Mouse (Mus musculus) G1E-ER4 (cell line): ENCODE measurements around the gene Gm20388. TPM values are rescaled to one million over a fixed set of nuclear protein-coding genes. Genes with fewer than 3 reads are reported as not detected.

Experiments
- GATA1 ChIP-seq: IDR thresholded peaks from one replicate; pipeline ENCODE4 v1.8.0; 2012; ENCODE audit warnings: low read length, inconsistent platforms
- polyA plus RNA-seq: library from polyadenylated mRNA; stranded (reverse); fragments of >175 nt; gene quantifications from 2 replicates; pipeline ENCODE4 v1.2.3, GENCODE M21; 2012

Gene Gm20388
- polyA plus RNA-seq, 1 experiment: not detected

DNA sequence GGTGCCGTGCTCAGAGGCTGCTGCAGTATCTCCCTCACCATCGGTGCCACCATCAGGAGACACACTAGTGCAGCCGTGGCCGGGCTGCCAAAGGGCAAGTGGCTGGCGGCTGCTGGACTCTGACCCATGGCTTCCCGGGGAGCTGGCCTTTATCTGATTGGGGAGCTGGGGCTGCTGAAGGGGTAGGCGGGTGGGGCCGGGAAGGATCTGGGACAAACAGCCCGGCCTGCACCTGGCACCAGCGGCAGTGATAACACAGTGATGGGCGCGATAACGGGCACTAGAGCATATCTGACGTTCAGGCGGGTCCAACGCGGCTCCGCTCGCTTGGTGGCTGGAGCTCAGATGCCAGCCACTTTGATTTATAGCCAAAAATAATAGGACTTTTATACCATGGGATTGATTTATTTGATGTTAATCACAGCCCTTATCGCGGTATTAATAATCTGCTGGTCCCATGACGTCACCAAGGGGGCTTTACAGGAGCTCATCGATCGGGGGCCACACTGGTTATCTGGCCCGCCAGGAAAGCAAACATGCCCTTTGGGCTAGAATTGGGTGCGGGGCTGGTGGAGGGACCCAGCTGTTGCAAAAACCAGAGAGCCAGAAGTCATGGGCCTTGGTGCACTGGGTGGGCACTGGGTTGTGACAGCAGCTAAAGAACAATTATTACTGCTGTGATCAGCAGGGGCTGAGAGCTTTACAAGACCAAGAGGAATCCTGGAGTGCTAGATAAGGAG is 2396.2 kb downstream of the Gm20388 start:
- TF ChIP-seq GATA1: peak; percentile 73

DNA sequence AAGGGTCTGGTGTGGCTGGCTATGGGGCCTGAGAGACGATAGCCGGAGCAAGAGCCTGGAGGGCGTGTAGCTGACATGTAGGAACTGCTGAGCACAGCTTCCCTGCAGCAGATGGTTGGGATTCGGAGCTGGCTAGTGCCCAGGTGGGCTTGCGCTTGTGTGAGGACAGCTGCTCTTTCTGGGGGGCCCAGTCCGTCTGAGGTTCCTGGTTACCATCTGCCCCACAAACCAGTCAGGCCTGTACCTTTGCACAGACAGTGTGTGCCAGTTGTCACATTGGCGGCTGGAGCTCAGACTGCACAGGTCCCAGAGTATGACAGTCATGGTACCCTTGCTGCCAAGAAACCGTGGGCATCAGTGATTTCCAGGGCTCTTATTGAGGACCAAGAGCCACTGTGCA is 2397.2 kb downstream of the Gm20388 start:
- no peak for TF ChIP-seq GATA1

DNA sequence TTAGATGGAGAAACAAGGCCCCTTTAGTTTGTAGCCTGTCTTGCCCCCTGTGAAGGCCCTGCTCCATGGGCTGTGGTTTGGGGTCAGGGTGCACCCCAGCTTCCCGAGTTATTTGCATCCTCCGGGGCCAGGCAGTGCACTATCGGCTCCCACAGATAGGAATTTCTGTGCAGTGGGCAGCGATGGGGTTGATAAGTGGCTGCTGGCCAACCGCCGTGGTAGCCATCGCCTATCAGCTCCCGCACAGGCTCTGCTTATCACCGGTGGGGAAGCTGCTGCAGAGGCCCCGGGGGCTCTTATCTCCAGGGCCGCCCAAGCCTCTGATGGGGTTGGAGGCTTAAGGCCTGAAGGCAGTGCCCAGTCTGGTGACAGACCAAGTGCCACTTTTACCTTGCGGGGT is 2398.6 kb downstream of the Gm20388 start:
- TF ChIP-seq GATA1: peak; percentile 100

DNA sequence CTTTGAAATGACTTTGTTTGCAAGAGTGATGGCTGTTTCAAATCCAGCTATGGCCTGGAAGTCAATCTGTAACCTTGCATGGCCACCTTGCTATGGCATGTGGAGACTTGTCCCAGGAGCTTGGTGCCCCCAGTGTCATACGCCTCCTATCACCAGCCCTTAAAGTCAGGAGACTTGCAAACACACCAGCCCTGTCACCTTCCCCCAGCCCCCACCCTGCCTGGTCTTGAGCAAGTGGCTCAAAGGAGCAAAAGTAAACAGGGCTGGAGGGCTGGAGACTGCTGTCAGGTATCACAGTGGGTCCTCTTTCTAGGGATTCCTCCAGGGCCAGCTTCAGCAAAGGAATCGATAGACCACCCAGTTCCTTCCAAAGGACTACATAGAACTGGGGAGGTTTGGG is 2400.5 kb downstream of the Gm20388 start:
- no peak for TF ChIP-seq GATA1

DNA sequence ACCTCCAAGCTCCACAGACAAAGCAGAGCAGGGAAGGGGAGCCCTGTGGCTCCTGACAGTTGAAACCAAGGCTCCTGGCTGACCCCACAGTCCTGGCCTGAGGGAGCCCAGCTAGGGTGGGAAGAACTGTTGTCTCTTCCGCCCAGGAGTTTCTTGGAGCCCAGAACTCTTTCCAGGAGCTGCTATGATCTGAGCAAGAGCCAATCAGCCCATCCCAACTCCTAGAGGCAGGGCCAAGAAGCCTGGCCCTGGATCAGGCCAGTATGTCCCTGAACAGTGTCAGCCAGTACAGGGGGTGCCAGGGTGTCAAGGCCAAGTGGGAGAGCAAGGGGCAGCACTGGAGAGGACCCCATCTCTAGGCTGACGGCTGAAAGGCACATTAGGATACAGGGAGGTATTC is 2401.9 kb downstream of the Gm20388 start:
- TF ChIP-seq GATA1: no peak

DNA sequence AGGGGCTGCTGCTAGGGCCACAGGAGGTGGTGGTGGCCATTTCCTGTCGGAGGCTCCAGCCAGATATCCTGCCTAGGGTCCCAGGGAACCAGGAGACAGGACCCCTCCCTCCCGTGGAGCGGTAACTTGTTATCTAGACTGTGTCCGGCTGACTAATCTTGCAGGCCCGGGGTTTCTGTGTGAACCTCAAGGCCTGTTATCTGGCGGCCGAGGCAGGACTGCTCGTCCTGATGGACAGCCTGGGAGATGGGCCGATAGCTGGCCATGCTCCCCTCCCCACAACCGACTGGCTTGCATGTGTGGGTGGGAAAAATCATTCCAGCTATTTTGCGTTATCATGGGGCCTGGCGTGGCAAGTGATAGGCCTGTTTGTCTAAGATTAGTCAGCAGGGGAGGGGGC is 2402.7 kb downstream of the Gm20388 start:
- TF ChIP-seq GATA1: peak; percentile 98

DNA sequence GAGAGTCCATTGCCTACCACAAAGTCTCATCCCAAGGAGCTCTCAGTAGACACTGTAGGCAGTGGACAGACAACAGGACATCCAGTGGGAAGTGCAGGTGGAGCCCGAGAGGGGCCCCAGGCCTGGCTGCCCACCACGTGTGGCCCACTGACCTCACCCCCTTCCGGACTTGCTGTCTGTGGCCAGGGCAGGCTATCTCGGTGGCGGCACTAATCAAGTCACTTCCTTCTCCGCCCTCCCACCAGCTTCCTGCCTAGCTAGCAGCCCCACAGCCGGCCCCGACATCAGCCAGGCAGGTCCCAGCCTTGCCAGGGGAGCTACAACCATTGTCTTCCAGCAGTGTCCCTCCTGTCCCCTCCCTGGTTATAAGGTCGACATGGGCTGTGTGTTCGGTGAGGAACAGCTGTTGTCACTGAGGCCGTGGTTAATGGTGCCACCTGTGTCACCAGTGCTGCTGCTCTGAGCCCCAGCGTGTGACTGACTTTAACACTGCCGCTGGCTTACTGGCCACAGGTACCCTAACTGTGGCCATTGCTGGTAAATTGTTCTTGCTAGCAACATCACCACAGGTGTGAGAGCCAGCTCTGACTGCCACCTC is 2404.4 kb downstream of the Gm20388 start:
- TF ChIP-seq GATA1: no peak

DNA sequence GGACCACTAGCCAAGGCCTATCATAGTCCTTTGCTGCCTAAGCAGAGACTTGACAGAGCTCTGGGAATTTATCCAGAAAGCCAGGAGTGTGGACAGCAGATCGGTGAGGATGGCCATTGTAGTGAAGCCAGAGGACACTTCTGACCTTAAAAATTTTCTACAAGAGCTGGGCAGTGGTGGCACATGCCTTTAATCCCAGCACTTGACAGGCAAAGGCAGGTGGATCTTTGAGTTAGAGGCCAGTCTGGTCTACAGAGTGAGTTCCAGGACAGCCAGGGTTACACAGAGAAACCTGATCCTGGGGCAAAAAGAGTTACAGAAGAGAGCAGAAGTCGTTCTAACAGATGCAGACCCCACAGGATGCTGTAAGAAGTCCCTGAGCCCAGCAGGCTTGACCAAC is 2405.8 kb downstream of the Gm20388 start:
- TF ChIP-seq GATA1: no peak

DNA sequence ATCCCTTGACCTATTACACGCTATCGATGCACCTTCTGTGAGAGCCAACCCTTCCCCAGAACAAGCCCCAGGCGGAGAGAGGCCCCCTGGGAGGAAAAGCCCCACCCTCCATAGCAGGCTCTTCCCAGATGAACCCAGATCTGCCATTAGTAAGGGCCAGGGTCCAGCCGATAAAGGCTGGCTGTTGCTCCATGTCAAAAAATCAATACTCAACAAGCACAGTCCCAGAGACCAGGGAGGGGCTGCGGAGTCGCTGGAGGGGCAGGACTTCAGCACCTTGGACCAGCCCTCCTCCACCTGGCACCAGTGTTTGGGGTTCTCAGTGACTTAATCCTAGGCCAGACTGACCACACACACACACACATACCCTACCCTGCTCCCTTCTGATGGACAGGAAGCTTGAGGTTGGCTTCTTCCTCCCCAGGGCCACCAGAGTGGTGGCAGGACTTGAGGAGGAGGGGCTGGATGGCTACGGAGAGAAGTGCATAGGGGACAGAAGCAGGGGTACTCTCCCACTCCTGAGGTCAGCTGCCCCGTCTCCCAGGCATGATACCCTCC is 2407.4 kb downstream of the Gm20388 start:
- TF ChIP-seq GATA1: no peak

DNA sequence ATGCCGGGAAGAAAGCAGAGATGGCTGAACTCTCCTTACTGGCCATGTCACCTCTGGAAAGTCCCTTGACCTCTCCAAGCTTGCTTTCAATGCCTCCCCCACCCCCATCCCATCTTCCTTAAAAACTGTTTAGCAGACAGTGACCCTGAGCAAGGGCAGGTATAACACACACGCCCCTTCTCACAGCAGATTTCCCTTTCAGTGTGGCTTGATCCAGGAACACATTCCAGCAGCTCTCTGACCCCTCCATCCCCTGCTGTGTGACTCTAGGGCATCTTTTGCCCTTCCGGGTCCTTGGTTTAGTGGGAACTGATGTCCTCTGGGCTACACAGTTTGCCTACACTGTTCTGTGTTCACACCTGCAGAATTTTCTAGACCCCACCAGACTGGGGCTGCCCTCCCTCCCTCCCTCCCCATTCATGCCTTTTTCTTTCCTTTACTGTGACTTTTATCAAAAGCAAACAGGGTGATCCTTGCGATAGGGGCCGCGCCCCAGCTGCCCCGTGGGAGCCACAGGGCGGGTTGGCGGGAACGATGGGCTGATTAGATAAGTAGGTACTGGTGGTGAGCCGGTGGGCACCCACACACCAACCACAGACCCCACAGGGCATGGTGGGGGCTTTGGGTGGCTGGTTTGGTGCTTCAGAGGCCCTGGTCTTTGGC is 2408.5 kb downstream of the Gm20388 start:
- peak; percentile 65 for TF ChIP-seq GATA1

DNA sequence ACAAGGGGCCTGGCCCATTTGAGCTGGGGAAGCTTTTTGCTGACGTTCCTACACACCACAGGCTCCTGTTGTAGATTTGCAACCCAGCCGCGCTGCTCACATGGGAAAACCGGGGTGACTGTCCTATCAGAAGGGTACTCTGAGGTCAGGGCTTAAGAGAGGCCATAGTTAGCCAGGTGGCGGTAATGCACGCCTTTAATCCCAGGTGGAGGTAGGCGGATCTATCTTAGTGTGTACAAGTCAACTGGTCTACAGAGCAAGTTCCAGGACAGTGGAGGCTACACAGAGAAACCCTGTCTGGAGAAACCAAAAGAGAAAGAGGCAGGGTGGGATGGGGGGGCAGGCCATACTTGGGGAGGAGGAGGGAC is 2409.1 kb downstream of the Gm20388 start:
- no peak for TF ChIP-seq GATA1

DNA sequence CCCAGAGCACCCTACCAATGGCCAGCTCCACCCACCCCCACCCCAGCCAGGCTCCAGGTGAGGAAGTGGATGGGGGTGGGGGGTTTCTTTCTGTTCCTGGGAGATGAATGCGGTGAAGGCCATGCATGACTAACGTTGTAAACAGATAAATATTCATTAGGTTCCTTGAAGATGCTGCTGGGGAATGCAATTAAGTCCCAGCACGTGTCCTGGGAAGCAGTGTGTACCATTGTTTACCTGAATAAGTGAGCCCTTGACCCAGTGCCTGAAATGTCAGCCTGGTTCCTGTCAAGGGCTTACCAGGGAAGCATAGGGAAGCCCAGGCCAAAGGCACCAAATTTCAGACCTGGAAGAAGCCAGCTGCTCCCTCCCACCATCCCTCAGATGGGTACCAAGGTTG is 2409.9 kb downstream of the Gm20388 start:
- TF ChIP-seq GATA1: no peak

DNA sequence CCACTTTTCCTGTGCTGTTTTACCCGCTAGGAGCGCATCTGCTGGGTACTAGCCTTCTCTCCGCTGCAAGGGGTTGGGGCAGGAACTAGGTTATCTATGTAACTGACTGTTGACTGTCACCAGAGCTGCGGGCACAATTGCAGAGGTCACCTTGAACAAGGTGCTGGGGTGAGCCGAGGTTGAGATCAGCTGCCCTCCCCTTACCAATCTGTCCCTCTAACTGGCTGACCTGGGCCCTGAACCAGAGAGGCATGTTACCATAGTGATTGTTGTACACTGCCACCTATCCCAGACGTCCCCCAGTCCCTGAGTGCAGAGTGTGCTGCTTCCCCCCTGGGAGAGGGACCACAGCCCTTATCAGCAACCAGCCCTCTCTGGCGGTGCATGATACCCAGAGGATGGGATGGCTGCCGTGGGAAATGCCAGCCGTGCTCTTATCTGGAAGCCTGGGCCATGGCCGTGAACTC is 2410.8 kb downstream of the Gm20388 start:
- TF ChIP-seq GATA1: peak; percentile 93

DNA sequence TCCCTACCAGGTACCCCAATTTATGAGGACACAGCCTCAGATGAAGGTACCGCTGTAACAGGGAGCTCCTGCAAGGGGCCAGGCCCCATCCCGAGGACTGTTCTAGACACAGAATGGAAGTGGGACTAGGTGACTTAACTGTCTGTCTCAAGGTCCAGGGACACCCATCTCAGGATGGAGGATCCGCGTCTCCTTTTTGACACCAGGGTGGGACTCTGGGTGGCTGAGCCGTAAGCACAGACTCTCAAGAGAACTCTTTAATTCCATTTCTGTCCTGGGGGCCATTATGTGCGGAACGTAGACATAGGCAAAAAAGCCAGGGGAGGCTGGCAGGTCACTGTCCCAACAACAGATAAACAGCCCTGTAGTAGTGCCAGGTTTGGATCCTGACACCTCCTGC is 2411.5 kb downstream of the Gm20388 start:
- TF ChIP-seq GATA1: no peak

DNA sequence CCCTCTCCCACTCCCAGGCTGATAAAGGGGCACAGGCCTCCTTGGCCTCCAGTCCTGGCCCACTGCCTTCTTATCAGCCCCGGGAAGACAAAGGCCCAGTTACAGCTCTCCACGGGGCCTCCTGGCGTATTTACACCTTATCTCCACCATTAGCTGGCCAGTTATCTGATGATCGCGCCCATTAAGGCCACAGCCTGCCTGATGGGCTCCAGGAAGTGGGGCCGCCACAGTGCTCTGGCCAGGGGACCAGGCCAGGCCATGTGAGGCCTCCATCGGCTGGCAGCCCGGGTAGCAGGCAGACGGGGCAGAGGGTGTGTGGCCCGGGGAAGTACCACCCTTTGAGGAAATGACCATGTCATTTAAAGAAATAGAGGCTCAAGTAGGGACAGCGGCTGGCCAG is 2412.2 kb downstream of the Gm20388 start:
- TF ChIP-seq GATA1: peak; percentile 79

DNA sequence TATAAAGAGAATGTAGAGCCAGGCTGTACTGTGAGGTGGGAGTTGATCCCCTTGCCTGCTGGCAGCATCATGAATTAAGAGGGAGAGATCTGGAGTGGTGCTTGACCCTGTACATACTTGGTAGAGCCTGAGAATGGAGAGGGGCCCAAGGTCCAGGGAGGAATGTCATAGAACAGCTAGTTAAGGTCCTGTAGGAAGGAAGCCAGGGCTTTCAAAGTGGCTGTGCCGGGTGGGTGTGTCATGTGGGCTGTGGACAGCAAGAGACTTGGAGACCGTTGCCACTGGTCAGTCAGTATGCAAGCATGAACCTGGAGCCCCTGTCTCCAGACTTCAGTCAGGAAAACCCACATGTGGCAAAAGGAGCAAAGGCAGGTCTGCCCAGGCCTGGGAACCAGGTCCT is 2414.6 kb downstream of the Gm20388 start:
- no peak for TF ChIP-seq GATA1
